Mouse (Mus musculus) neural tube, embryonic 11.5 days (tissue): ENCODE measurements at regions not wholly inside any gene's neighbourhood (a gene's known extent, or its start where the extent isn't known, plus 50 kb on each side); places are given as distances from the start of the nearest gene placed in this dataset.

Experiments
- ATAC-seq: fragments of 200-750 bp; cut with Nextera tagmentation; 2 replicates; pipeline ENCODE4 v1.8.0; 2017; ENCODE audit warnings: moderate number of reproducible peaks, mild to moderate bottlenecking, moderate TSS enrichment, moderate library complexity; ENCODE audit not compliant: insufficient read depth, low FRiP score, low TSS enrichment
- DNase-seq: peaks from one replicate; pipeline ENCODE4 v3.0.0-alpha.2; 2015; ENCODE audit warnings: low spot score
- H3K27ac ChIP-seq: fragments of 300-500 bp; sonication (generic); 2 replicates; pipeline ENCODE4 v1.5.1; 2014; ENCODE audit warnings: low read depth, mild to moderate bottlenecking, low read length
- H3K27me3 ChIP-seq: fragments of 300-500 bp; sonication (generic); 2 replicates; pipeline ENCODE4 v1.6.1; 2014; ENCODE audit warnings: mild to moderate bottlenecking, low read length, mixed read lengths; ENCODE audit not compliant: control insufficient read depth, insufficient read depth
- H3K36me3 ChIP-seq: fragments of 300-500 bp; sonication (generic); 2 replicates; pipeline ENCODE4 v1.6.1; 2014; ENCODE audit warnings: mild to moderate bottlenecking, low read length, moderate library complexity, mixed read lengths; ENCODE audit not compliant: control insufficient read depth, insufficient read depth
- H3K4me1 ChIP-seq: fragments of 300-500 bp; sonication (generic); 2 replicates; pipeline ENCODE4 v1.6.1; 2014; ENCODE audit warnings: low read length, mixed read lengths; ENCODE audit not compliant: control insufficient read depth, insufficient read depth
- H3K4me2 ChIP-seq: fragments of 300-500 bp; sonication (generic); 2 replicates; pipeline ENCODE4 v1.6.1; 2014; ENCODE audit warnings: low read depth, mild to moderate bottlenecking, moderate library complexity
- H3K4me3 ChIP-seq: fragments of 300-500 bp; sonication (generic); 2 replicates; pipeline ENCODE4 v1.5.1; 2014; ENCODE audit warnings: low read depth, low read length
- H3K9ac ChIP-seq: fragments of 300-500 bp; sonication (generic); 2 replicates; pipeline ENCODE4 v1.6.1; 2014; ENCODE audit warnings: mild to moderate bottlenecking, low read length
- H3K9me3 ChIP-seq: fragments of 300-500 bp; sonication (generic); 2 replicates; pipeline ENCODE4 v1.6.1; 2016; ENCODE audit warnings: low read length; ENCODE audit not compliant: control insufficient read depth
- WGBS: fragments of 180-500 bp; shearing (Covaris S2); extraction: QIAGEN DNeasy Blood & Tissue Kit; methylation state at CpG from one replicate; pipeline ENCODE4 v1.1.7; 2014; 5-methylcytosine and 5-hydroxymethylcytosine counted together

DNA sequence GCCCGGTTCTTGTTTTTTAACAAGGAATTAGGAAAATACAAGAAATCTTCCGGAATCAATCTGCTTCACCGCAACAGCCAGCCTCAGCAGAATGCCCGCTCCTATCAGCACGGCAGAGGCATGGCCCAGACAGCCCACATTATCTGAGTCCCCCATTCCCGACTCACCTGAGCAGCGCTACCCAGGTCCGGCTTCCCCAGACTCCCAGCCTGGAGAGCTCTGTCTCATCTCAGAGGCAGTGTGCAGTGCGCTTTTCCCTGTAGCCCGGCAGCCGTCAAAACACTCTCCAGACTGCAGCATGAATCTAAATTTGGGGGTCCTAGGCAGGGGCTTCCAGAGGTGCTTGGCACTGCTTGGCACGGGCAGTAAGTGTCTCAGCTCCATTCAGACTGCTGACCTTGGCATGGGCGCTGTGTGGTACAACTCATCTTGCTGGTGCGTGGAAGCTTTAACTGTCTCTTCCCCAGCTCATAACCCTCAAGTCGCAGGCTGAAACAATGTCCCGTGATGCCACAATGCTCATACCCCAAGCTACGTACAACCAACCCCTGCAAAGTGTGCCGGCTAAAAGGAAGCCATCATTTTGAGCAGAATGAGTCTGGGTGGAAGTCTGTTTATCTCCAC lies 182.2 kb downstream of the Sox11 start:
- Histone ChIP-seq H3K4me1 (no peaks in the 10 kb centered on the region), H3K27ac (no peak overlapping the region)

GRCm38 (mm10) chr12:27159416-27160062 lies 182.8 kb downstream of the Sox11 start:
- Histone ChIP-seq H3K27me3 (no peaks in the 10 kb centered on the region), H3K27ac (no peak overlapping the region), H3K9ac (no peak overlapping the region), H3K4me2 (no peak overlapping the region), H3K4me1 (peaks cover 5% of the 10 kb centered on the region), H3K36me3 (no peaks in the 10 kb centered on the region), H3K9me3 (no peaks in the 10 kb centered on the region), H3K4me3 (no peak overlapping the region)
- no peak for DNase-seq
- WGBS, result 79% methylated on average over 8 of the region's 8 CpGs
- no peak for ATAC-seq

More for the DNA sequence above, 182.2 kb downstream of the Sox11 start:
- H3K9me3 ChIP-seq, result no peaks in the 10 kb centered on the region
- no peak overlapping the region for H3K4me3 ChIP-seq
- no peak for ATAC-seq
- no peaks in the 10 kb centered on the region for H3K36me3 ChIP-seq
- DNase-seq, result no peak
- 85% methylated on average over 18 of the region's 18 CpGs for WGBS
- H3K4me2 ChIP-seq, result no peak overlapping the region
- no peak overlapping the region for H3K9ac ChIP-seq
- H3K27me3 ChIP-seq, result no peaks in the 10 kb centered on the region

GRCm38 (mm10) chr12:27150871-27151853 lies 191.2 kb downstream of the Sox11 start:
- Histone ChIP-seq H3K4me1 (peaks cover 6% of the 10 kb centered on the region), H3K9ac (peak overlapping the region; percentile 12; the same call in 1 of the 2 replicates), H3K27ac (peak overlapping the region; percentile 67), H3K27me3 (no peaks in the 10 kb centered on the region), H3K4me3 (no peak overlapping the region), H3K9me3 (no peaks in the 10 kb centered on the region), H3K4me2 (no peak overlapping the region), H3K36me3 (no peaks in the 10 kb centered on the region)
- WGBS, result 10% methylated on average over 13 of the region's 13 CpGs
- ATAC-seq, result peak; percentile 90
- peak; percentile 70 for DNase-seq

GRCm38 (mm10) chr12:27143310-27143709 lies 199.1 kb downstream of the Sox11 start:
- Histone ChIP-seq H3K4me1 (peaks cover 32% of the 10 kb centered on the region), H3K27ac (peak overlapping the region; percentile 76), H3K9ac (no peak overlapping the region), H3K27me3 (no peaks in the 10 kb centered on the region), H3K4me3 (no peak overlapping the region), H3K4me2 (no peak overlapping the region), H3K36me3 (no peaks in the 10 kb centered on the region), H3K9me3 (no peaks in the 10 kb centered on the region)
- DNase-seq, result peak; percentile 25
- 61% methylated on average over 8 of the region's 8 CpGs for WGBS
- ATAC-seq, result no peak

DNA sequence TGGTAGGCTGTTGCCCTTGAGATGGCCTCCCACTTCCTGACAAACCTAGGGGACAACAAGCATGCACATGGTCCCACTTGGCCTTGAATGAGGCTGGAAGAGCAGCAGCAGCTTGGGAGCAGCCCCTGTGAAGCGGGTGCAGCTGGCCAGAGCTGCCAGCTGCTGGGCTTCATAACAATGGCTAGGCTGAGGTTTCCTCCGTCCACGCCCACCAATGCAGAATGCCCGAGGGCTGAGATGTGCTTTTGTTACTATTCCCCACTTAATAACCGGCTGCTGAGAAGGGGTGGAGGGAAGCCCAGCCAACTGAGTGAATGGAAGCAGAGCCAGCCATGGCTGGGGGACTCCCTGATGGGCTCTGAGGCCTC lies 202.1 kb downstream of the Sox11 start:
- H3K4me3 ChIP-seq, result no peak overlapping the region
- WGBS, result 16% methylated on average over 5 of the region's 5 CpGs
- no peak overlapping the region for H3K4me2 ChIP-seq
- 0 out of 2 replicates have a peak overlapping the region, but pooled peaks have one; percentile 27 for H3K9ac ChIP-seq
- peaks cover 44% of the 10 kb centered on the region for H3K4me1 ChIP-seq
- no peaks in the 10 kb centered on the region for H3K9me3 ChIP-seq
- no peaks in the 10 kb centered on the region for H3K36me3 ChIP-seq
- no peaks in the 10 kb centered on the region for H3K27me3 ChIP-seq
- ATAC-seq (peak; percentile 82), DNase-seq (peak; percentile 87)
- H3K27ac ChIP-seq, result peak overlapping the region; percentile 97

GRCm38 (mm10) chr12:27139683-27140334 lies 202.6 kb downstream of the Sox11 start:
- DNase-seq (peak; percentile 83), ATAC-seq (peak; percentile 87)
- H3K27me3 ChIP-seq, result no peaks in the 10 kb centered on the region
- H3K4me2 ChIP-seq, result peak overlapping the region; percentile 6
- peaks cover 44% of the 10 kb centered on the region for H3K4me1 ChIP-seq
- peak overlapping the region; percentile 97 for H3K27ac ChIP-seq
- no peaks in the 10 kb centered on the region for H3K9me3 ChIP-seq
- WGBS, result 15% methylated on average over 12 of the region's 13 CpGs
- no peak overlapping the region for H3K4me3 ChIP-seq
- peak overlapping the region; percentile 59 for H3K9ac ChIP-seq
- no peaks in the 10 kb centered on the region for H3K36me3 ChIP-seq

DNA sequence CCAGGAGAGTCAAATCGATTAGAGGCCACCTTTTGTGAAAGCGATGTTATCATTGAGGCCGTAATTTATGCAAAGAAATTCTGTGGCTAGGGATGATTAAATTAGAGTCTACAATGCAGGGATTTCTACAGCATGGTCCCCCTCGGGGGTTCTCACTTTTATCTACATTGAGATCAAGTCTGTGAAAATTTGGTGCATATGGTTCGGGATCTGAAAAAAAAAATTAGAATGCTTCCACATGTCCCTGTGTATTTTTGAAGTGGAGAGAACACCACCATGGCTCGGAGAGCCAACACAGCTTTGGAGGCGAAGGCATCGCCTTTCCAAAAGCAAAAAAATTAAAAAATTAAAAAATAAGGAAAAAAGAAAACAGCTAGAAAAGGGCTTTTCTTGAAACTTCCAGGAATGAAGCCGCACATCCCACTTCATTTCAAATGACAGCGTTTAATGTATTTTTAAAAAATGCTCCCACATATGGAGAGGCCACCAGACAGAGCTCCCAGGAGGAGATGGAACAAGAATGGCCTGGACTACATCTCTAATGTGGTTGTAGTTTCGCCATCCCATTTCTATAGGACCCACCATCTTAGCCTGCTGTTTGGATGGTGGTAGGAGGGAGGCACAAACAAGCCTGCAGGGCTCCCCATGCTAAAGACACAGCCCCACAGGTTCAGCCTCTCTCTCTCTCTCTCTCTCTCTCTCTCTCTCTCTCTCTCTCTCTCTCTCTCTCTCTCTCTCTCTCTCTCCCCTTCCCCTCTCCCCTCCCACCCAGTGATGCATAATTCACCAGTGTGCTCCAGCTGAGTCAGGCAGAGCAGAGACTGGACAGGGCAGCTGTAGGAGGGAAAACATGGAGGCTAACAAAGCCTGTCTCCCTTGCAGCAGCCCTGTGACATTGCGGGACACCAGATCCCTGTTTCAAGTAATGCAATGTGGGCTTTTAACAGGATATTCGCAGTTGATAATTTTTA lies 203.4 kb downstream of the Sox11 start:
- peak overlapping the region; percentile 59 for H3K9ac ChIP-seq
- H3K4me2 ChIP-seq, result peak overlapping the region; percentile 6
- peak overlapping the region; percentile 97 for H3K27ac ChIP-seq
- H3K27me3 ChIP-seq, result no peaks in the 10 kb centered on the region
- H3K4me1 ChIP-seq, result peaks cover 44% of the 10 kb centered on the region
- no peak overlapping the region for H3K4me3 ChIP-seq
- no peaks in the 10 kb centered on the region for H3K36me3 ChIP-seq
- H3K9me3 ChIP-seq, result no peaks in the 10 kb centered on the region
- ATAC-seq (peak; percentile 74), DNase-seq (peak; percentile 66)
- WGBS, result 62% methylated on average over 13 of the region's 13 CpGs
